Mouse (Mus musculus) ES-E14 (cell line): Measurements from ENCODE around the gene Gpr161.

Experiments used
- CHD2 ChIP-seq: IDR thresholded peaks from 2 replicates; pipeline ENCODE4 v1.6.1; 2014; ENCODE audit warnings: mild to moderate bottlenecking, low read depth, low read length, inconsistent platforms
- HCFC1 ChIP-seq: IDR thresholded peaks from 2 replicates; pipeline ENCODE4 v1.6.1; 2012; ENCODE audit warnings: low read length, inconsistent platforms, borderline replicate concordance; ENCODE audit not compliant: insufficient read depth
- MAFK ChIP-seq: IDR thresholded peaks from 2 replicates; pipeline ENCODE4 v1.6.1; 2014; ENCODE audit warnings: mild to moderate bottlenecking, low read depth, low read length, inconsistent platforms; ENCODE audit not compliant: insufficient read depth
- ZC3H11A ChIP-seq: IDR thresholded peaks from 2 replicates; pipeline ENCODE4 v1.6.1; 2012; ENCODE audit warnings: low read depth, mild to moderate bottlenecking, inconsistent platforms, low read length, borderline replicate concordance
- ZNF384 ChIP-seq: IDR thresholded peaks from 2 replicates; pipeline ENCODE4 v1.6.1; 2012; ENCODE audit warnings: low read depth, low read length, inconsistent platforms

DNA sequence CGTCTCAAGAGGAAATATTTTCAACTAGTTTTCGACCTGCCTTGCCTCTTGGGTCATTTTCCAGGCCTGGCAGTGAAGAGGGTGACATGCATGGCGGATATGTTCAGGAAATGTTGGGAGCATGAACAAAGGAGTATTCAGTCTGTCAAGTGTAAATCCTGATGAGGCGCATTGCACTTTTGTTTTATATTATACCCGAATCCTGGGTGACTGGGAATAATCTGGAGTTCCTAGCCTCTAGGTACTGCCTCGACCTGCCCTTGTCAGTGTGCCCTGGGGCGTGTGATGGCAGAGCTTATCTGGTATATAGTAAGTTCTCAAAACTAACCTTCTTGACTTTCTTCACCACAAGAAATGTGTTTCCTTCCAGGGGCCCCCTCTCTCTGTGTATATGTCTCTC lies 11.5 kb upstream of the Gpr161 start:
- TF ChIP-seq CHD2 (no peak), ZNF384 (no peak), MAFK (no peak), ZC3H11A (no peak), HCFC1 (no peak)
